Mouse (Mus musculus) lung, embryonic 16.5 days (tissue): ENCODE results near the gene Drosha. TPM values are rescaled to one million over a fixed set of nuclear protein-coding genes. Genes with fewer than 3 reads are reported as not detected.
"Not testable (repeated sequence)": the region's sequence is repeated elsewhere in the genome, so short reads cannot be mapped to it uniquely, and the experiment has no call there.

Experiments
- ATAC-seq: fragments of 200-750 bp; cut with Nextera tagmentation; 2 replicates; pipeline ENCODE4 v1.8.0; 2017; ENCODE audit warnings: low read depth, mild to moderate bottlenecking, moderate library complexity
- H3K27ac ChIP-seq: fragments of 300-500 bp; sonication (generic); 2 replicates; pipeline ENCODE4 v1.5.1; 2014; ENCODE audit warnings: mild to moderate bottlenecking, control low read depth, low read length
- H3K27me3 ChIP-seq: fragments of 300-500 bp; sonication (generic); 2 replicates; pipeline ENCODE4 v1.6.1; 2014; ENCODE audit warnings: low read depth, low read length, mixed read lengths; ENCODE audit not compliant: control insufficient read depth, insufficient read depth
- H3K36me3 ChIP-seq: fragments of 300-500 bp; sonication (generic); 2 replicates; pipeline ENCODE4 v1.6.1; 2014; ENCODE audit warnings: low read length; ENCODE audit not compliant: control insufficient read depth, insufficient read depth
- H3K4me1 ChIP-seq: fragments of 300-500 bp; sonication (generic); replicated peaks from 2 replicates; pipeline ENCODE4 v1.6.1; 2014; ENCODE audit warnings: low read length, mixed read lengths; ENCODE audit not compliant: control insufficient read depth, insufficient read depth
- H3K4me2 ChIP-seq: fragments of 300-500 bp; sonication (generic); 2 replicates; pipeline ENCODE4 v1.6.1; 2014; ENCODE audit warnings: low read depth, low read length, control low read depth
- H3K4me3 ChIP-seq: fragments of 300-500 bp; sonication (generic); 2 replicates; pipeline ENCODE4 v1.5.1; 2014; ENCODE audit warnings: mild to moderate bottlenecking, low read length, control low read depth
- H3K9ac ChIP-seq: fragments of 300-500 bp; sonication (generic); 2 replicates; pipeline ENCODE4 v1.6.1; 2014; ENCODE audit warnings: low read length, control low read depth
- H3K9me3 ChIP-seq: fragments of 300-500 bp; sonication (generic); 2 replicates; pipeline ENCODE4 v1.6.1; 2016; ENCODE audit warnings: low read length; ENCODE audit not compliant: control insufficient read depth
- WGBS: fragments of 180-500 bp; shearing (Covaris S2); extraction: QIAGEN DNeasy Blood & Tissue Kit; methylation state at CpG from one replicate; pipeline ENCODE4 v1.1.7; 2014; 5-methylcytosine and 5-hydroxymethylcytosine counted together
- polyA plus RNA-seq: library from polyadenylated mRNA; unstranded; fragments of >200 nt; fragmentation: Nextera tagmentation; extraction: Ambion mirVana; gene quantifications from 2 replicates; pipeline ENCODE4 v1.2.1, GENCODE M21; 2015

Gene Drosha
- polyA plus RNA-seq, 1 experiment from 2014 or later, result 32.0 TPM

GRCm38 (mm10) chr15:12908720-12909028 lies 84.1 kb downstream of the Drosha start:
- Histone ChIP-seq H3K9me3 (no peaks in the 10 kb centered on the region), H3K4me2 (no peak overlapping the region), H3K4me3 (no peak overlapping the region), H3K36me3 (peaks cover 4% of the 10 kb centered on the region), H3K27ac (no peak overlapping the region), H3K9ac (no peak overlapping the region), H3K4me1 (no peaks in the 10 kb centered on the region), H3K27me3 (no peaks in the 10 kb centered on the region)
- ATAC-seq, result no peak
- 59% methylated on average over 4 of the region's 4 CpGs for WGBS

- Histone ChIP-seq H3K9ac (no peak overlapping the region), H3K4me3 (no peak overlapping the region), H3K4me1 (no peaks in the 10 kb centered on the region), H3K27ac (no peak overlapping the region), H3K27me3 (no peaks in the 10 kb centered on the region), H3K9me3 (no peaks in the 10 kb centered on the region), H3K4me2 (no peak overlapping the region), H3K36me3 (peaks cover 8% of the 10 kb centered on the region)
- ATAC-seq, result no peak
- 65% methylated on average over 7 of the region's 7 CpGs for WGBS
Measured at GRCm38 (mm10) chr15:12909171-12909570, 84.6 kb downstream of the Drosha start.

GRCm38 (mm10) chr15:12911082-12911481 lies 86.5 kb downstream of the Drosha start:
- Histone ChIP-seq H3K4me2 (no peak overlapping the region), H3K4me1 (no peaks in the 10 kb centered on the region), H3K9ac (no peak overlapping the region), H3K4me3 (no peak overlapping the region), H3K27ac (no peak overlapping the region), H3K36me3 (peaks cover 16% of the 10 kb centered on the region), H3K9me3 (no peaks in the 10 kb centered on the region), H3K27me3 (no peaks in the 10 kb centered on the region)
- no peak for ATAC-seq
- 78% methylated on average over 7 of the region's 7 CpGs for WGBS

GRCm38 (mm10) chr15:12916314-12916815 lies 91.8 kb downstream of the Drosha start:
- ATAC-seq, result no peak
- H3K4me3 ChIP-seq, result no peak overlapping the region
- H3K27ac ChIP-seq, result no peak overlapping the region
- H3K9me3 ChIP-seq, result no peaks in the 10 kb centered on the region
- H3K4me2 ChIP-seq, result no peak overlapping the region
- no peaks in the 10 kb centered on the region for H3K27me3 ChIP-seq
- no peaks in the 10 kb centered on the region for H3K4me1 ChIP-seq
- H3K36me3 ChIP-seq, result peaks cover 32% of the 10 kb centered on the region
- WGBS, result 78% methylated on average over 10 of the region's 10 CpGs
- no peak overlapping the region for H3K9ac ChIP-seq

- not testable (repeated sequence) for ATAC-seq
Measured at GRCm38 (mm10) chr15:12919326-12919966, 94.8 kb downstream of the Drosha start.

GRCm38 (mm10) chr15:12919967-12920870 lies 95.6 kb downstream of the Drosha start:
- no peak for ATAC-seq
- Histone ChIP-seq H3K27ac (no peak overlapping the region), H3K9ac (no peak overlapping the region), H3K4me2 (no peak overlapping the region), H3K4me3 (no peak overlapping the region), H3K36me3 (peaks cover 30% of the 10 kb centered on the region), H3K9me3 (no peaks in the 10 kb centered on the region), H3K27me3 (no peaks in the 10 kb centered on the region), H3K4me1 (no peaks in the 10 kb centered on the region)
- 83% methylated on average over 24 of the region's 24 CpGs for WGBS

More at GRCm38 (mm10) chr15:12919326-12919966, 94.8 kb downstream of the Drosha start:
- not testable (repeated sequence) for H3K4me2 ChIP-seq, H3K9ac ChIP-seq, H3K9me3 ChIP-seq, H3K4me3 ChIP-seq, H3K27me3 ChIP-seq, H3K27ac ChIP-seq, H3K4me1 ChIP-seq
- 88% methylated on average over 11 of the region's 11 CpGs for WGBS
- H3K36me3 ChIP-seq, result peaks cover 29% of the 10 kb centered on the region

GRCm38 (mm10) chr15:12921901-12922300 lies 97.3 kb downstream of the Drosha start:
- Histone ChIP-seq H3K4me3 (no peak overlapping the region), H3K9me3 (no peaks in the 10 kb centered on the region), H3K27me3 (no peaks in the 10 kb centered on the region), H3K9ac (no peak overlapping the region), H3K27ac (no peak overlapping the region), H3K4me2 (no peak overlapping the region), H3K36me3 (peaks cover 34% of the 10 kb centered on the region), H3K4me1 (no peaks in the 10 kb centered on the region)
- no peak for ATAC-seq
- 93% methylated on average over 6 of the region's 6 CpGs for WGBS

- Histone ChIP-seq H3K4me1 (no peaks in the 10 kb centered on the region), H3K27ac (no peak overlapping the region), H3K4me3 (no peak overlapping the region), H3K27me3 (no peaks in the 10 kb centered on the region), H3K4me2 (no peak overlapping the region), H3K9me3 (no peaks in the 10 kb centered on the region), H3K9ac (no peak overlapping the region), H3K36me3 (peaks cover 26% of the 10 kb centered on the region)
- WGBS, result 91% methylated on average over 6 of the region's 6 CpGs
- no peak for ATAC-seq
Measured at GRCm38 (mm10) chr15:12923826-12924225, 99.2 kb downstream of the Drosha start.

GRCm38 (mm10) chr15:12931481-12931880 lies 106.9 kb downstream of the Drosha start:
- H3K27me3 ChIP-seq, result no peaks in the 10 kb centered on the region
- WGBS, result 74% methylated on average over 5 of the region's 5 CpGs
- H3K4me2 ChIP-seq, result no peak overlapping the region
- no peak overlapping the region for H3K27ac ChIP-seq
- peaks cover 18% of the 10 kb centered on the region for H3K36me3 ChIP-seq
- H3K4me3 ChIP-seq, result no peak overlapping the region
- no peak overlapping the region for H3K9ac ChIP-seq
- H3K9me3 ChIP-seq, result no peaks in the 10 kb centered on the region
- H3K4me1 ChIP-seq, result no peaks in the 10 kb centered on the region
- ATAC-seq, result no peak
